Mouse (Mus musculus): ENCODE measurements around the gene Gm13271. TPM values are rescaled to one million over a fixed set of nuclear protein-coding genes. Genes with fewer than 3 reads are reported as not detected.
"Not testable (repeated sequence)": the region's sequence is repeated elsewhere in the genome, so short reads cannot be mapped to it uniquely, and the experiment has no call there.

The Gm13271 gene
- polyA plus RNA-seq, 1 experiment from 2014 or later = not detected

GRCm38 (mm10) chr4:88793936-88794675 lies 39.4 kb downstream of the Gm13271 start, which contains the start of gene Gm13275:
Gm13275 (plus strand) TSS chr4:88794487.
- 0% methylated on average over 14 of the region's 52 CpGs for WGBS
- H3K27me3 ChIP-seq; H3K36me3 ChIP-seq; H3K9ac ChIP-seq; H3K4me2 ChIP-seq; H3K27ac ChIP-seq; ATAC-seq (replicated peaks; ENCODE audit: insufficient number of reproducible peaks, insufficient read depth, low FRiP score, low read depth); H3K4me3 ChIP-seq; H3K9me3 ChIP-seq (replicated peaks); H3K4me1 ChIP-seq (replicated peaks): not testable (repeated sequence)

- H3K9me3 ChIP-seq (replicated peaks); H3K9ac ChIP-seq; H3K4me2 ChIP-seq; H3K27ac ChIP-seq; H3K36me3 ChIP-seq; H3K27me3 ChIP-seq; H3K4me3 ChIP-seq; ATAC-seq (replicated peaks; ENCODE audit: insufficient number of reproducible peaks, insufficient read depth, low FRiP score, low read depth); H3K4me1 ChIP-seq (replicated peaks): not testable (repeated sequence)
- WGBS = no CpG with 5 or more reads among the region's 28 CpGs
Measured at GRCm38 (mm10) chr4:88797097-88797496, 42.4 kb downstream of the Gm13271 start, which contains the start of gene Gm13279. Gm13279 (plus strand) TSS chr4:88797397.

GRCm38 (mm10) chr4:88799365-88799764 lies 44.7 kb downstream of the Gm13271 start, which contains the start of gene Gm13285:
Gm13285 (plus strand) TSS chr4:88799665.
- not testable (repeated sequence) for H3K9me3 ChIP-seq (replicated peaks); H3K9ac ChIP-seq; H3K4me2 ChIP-seq; H3K4me1 ChIP-seq (replicated peaks); ATAC-seq (replicated peaks; ENCODE audit: insufficient number of reproducible peaks, insufficient read depth, low FRiP score, low read depth); H3K4me3 ChIP-seq; H3K27ac ChIP-seq; H3K36me3 ChIP-seq; H3K27me3 ChIP-seq
- WGBS = 8% methylated on average over 6 of the region's 7 CpGs

- not testable (repeated sequence) for H3K36me3 ChIP-seq; H3K27ac ChIP-seq; H3K27me3 ChIP-seq; H3K9ac ChIP-seq; H3K4me1 ChIP-seq (replicated peaks); H3K4me3 ChIP-seq; ATAC-seq (replicated peaks; ENCODE audit: insufficient number of reproducible peaks, insufficient read depth, low FRiP score, low read depth); H3K9me3 ChIP-seq (replicated peaks)
- H3K4me2 ChIP-seq = 0 out of 2 replicates have a peak within 1 kb of the TSS, but pooled peaks have one; percentile 27
- WGBS = no CpG with 5 or more reads among the region's 29 CpGs
Measured at GRCm38 (mm10) chr4:88802954-88803353, 48.3 kb downstream of the Gm13271 start, which contains the start of gene Gm13287. Gm13287 (plus strand) TSS chr4:88803254.

Other genes with a start within 250 kb of the Gm13271 start
- not detected in 2 replicates for gene Ifnb1, start 232.1 kb upstream of the Gm13271 start, polyA plus RNA-seq (2015; fragmentation: Nextera tagmentation; extraction: Ambion mirVana)
- not detected in 2 replicates for gene Ifna15, start 196.6 kb upstream of the Gm13271 start, polyA plus RNA-seq (2015; fragmentation: Nextera tagmentation; extraction: Ambion mirVana)
- not detected in 2 replicates for gene Ifna14, start 183.1 kb upstream of the Gm13271 start, polyA plus RNA-seq (2015; fragmentation: Nextera tagmentation; extraction: Ambion mirVana)
- gene Ifna9, start 162.5 kb upstream of the Gm13271 start, polyA plus RNA-seq (2015; fragmentation: Nextera tagmentation; extraction: Ambion mirVana) = not detected in 2 replicates
- gene Ifna12, start 151.5 kb upstream of the Gm13271 start, polyA plus RNA-seq (2015; fragmentation: Nextera tagmentation; extraction: Ambion mirVana) = not detected in 2 replicates
- not detected in 2 replicates for gene C87499, start 120.5 kb upstream of the Gm13271 start, polyA plus RNA-seq (2015; fragmentation: Nextera tagmentation; extraction: Ambion mirVana)
- not detected in 2 replicates for gene Ifna13, start 110.4 kb upstream of the Gm13271 start, polyA plus RNA-seq (2015; fragmentation: Nextera tagmentation; extraction: Ambion mirVana)
- gene Ifna16, start 77.9 kb upstream of the Gm13271 start, polyA plus RNA-seq (2015; fragmentation: Nextera tagmentation; extraction: Ambion mirVana) = not detected in 2 replicates
- not detected in 2 replicates for gene Ifna2, start 71.0 kb upstream of the Gm13271 start, polyA plus RNA-seq (2015; fragmentation: Nextera tagmentation; extraction: Ambion mirVana)
- not detected in 2 replicates for gene Ifnab, start 63.5 kb upstream of the Gm13271 start, polyA plus RNA-seq (2015; fragmentation: Nextera tagmentation; extraction: Ambion mirVana)
- gene Gm26566, start 33.1 kb upstream of the Gm13271 start, polyA plus RNA-seq (2015; fragmentation: Nextera tagmentation; extraction: Ambion mirVana) = 0.82 and 0.93 TPM in 2 replicates
- 77.5 and 78.4 TPM in 2 replicates for gene Klhl9, start 32.4 kb upstream of the Gm13271 start, polyA plus RNA-seq (2015; fragmentation: Nextera tagmentation; extraction: Ambion mirVana)
- 0.11 and 0.23 TPM in 2 replicates for gene Gm13283, start 5.3 kb downstream of the Gm13271 start, polyA plus RNA-seq (2015; fragmentation: Nextera tagmentation; extraction: Ambion mirVana)
- 0.48 TPM in 1 of 2 replicates, not detected in the other for gene Gm13290, start 19.0 kb downstream of the Gm13271 start, polyA plus RNA-seq (2015; fragmentation: Nextera tagmentation; extraction: Ambion mirVana)
- not detected in 2 replicates for gene Gm13289, start 22.1 kb downstream of the Gm13271 start, polyA plus RNA-seq (2015; fragmentation: Nextera tagmentation; extraction: Ambion mirVana)
- gene Gm13272, start 25.0 kb downstream of the Gm13271 start, polyA plus RNA-seq (2015; fragmentation: Nextera tagmentation; extraction: Ambion mirVana) = 0.28 TPM in 1 of 2 replicates, not detected in the other
- gene Ifnz, start 27.3 kb downstream of the Gm13271 start, polyA plus RNA-seq (2015; fragmentation: Nextera tagmentation; extraction: Ambion mirVana) = 0.53 TPM in 1 of 2 replicates, not detected in the other
- gene Gm13276, start 30.8 kb downstream of the Gm13271 start, polyA plus RNA-seq (2015; fragmentation: Nextera tagmentation; extraction: Ambion mirVana) = not detected in 2 replicates
- gene Gm13277, start 33.8 kb downstream of the Gm13271 start, polyA plus RNA-seq (2015; fragmentation: Nextera tagmentation; extraction: Ambion mirVana) = not detected in 2 replicates
- gene Gm13278, start 36.7 kb downstream of the Gm13271 start, polyA plus RNA-seq (2015; fragmentation: Nextera tagmentation; extraction: Ambion mirVana) = not detected in 2 replicates
- gene Gm13275, start 39.6 kb downstream of the Gm13271 start, polyA plus RNA-seq (2015; fragmentation: Nextera tagmentation; extraction: Ambion mirVana) = not detected in 2 replicates
- gene Gm13279, start 42.5 kb downstream of the Gm13271 start, polyA plus RNA-seq (2015; fragmentation: Nextera tagmentation; extraction: Ambion mirVana) = not detected in 2 replicates
- gene Gm13285, start 44.8 kb downstream of the Gm13271 start, polyA plus RNA-seq (2015; fragmentation: Nextera tagmentation; extraction: Ambion mirVana) = 0.79 and 0.82 TPM in 2 replicates
- not detected in 2 replicates for gene Gm13287, start 48.4 kb downstream of the Gm13271 start, polyA plus RNA-seq (2015; fragmentation: Nextera tagmentation; extraction: Ambion mirVana)
- gene Gm13288, start 50.7 kb downstream of the Gm13271 start, polyA plus RNA-seq (2015; fragmentation: Nextera tagmentation; extraction: Ambion mirVana) = 0.08 TPM in 1 of 2 replicates, not detected in the other
- not detected in 2 replicates for gene Ifna7, start 61.4 kb downstream of the Gm13271 start, polyA plus RNA-seq (2015; fragmentation: Nextera tagmentation; extraction: Ambion mirVana)
- not detected in 2 replicates for gene Ifna11, start 65.1 kb downstream of the Gm13271 start, polyA plus RNA-seq (2015; fragmentation: Nextera tagmentation; extraction: Ambion mirVana)
- gene Ifna6, start 72.5 kb downstream of the Gm13271 start, polyA plus RNA-seq (2015; fragmentation: Nextera tagmentation; extraction: Ambion mirVana) = not detected in 2 replicates
- gene Ifna5, start 80.7 kb downstream of the Gm13271 start, polyA plus RNA-seq (2015; fragmentation: Nextera tagmentation; extraction: Ambion mirVana) = not detected in 2 replicates
- not detected in 2 replicates for gene Ifna4, start 87.0 kb downstream of the Gm13271 start, polyA plus RNA-seq (2015; fragmentation: Nextera tagmentation; extraction: Ambion mirVana)
- not detected in 2 replicates for gene Ifna1, start 95.2 kb downstream of the Gm13271 start, polyA plus RNA-seq (2015; fragmentation: Nextera tagmentation; extraction: Ambion mirVana)
- gene Ifne, start 125.3 kb downstream of the Gm13271 start, polyA plus RNA-seq (2015; fragmentation: Nextera tagmentation; extraction: Ambion mirVana) = not detected in 2 replicates